Mouse (Mus musculus): ENCODE measurements around the gene Gm12216. TPM values are rescaled to one million over a fixed set of nuclear protein-coding genes. Genes with fewer than 3 reads are reported as not detected.

Gm12216 gene
- total and polyA plus RNA-seq, 2 experiments from 2014 or later = 0.77 TPM; not detected in 1

- Histone ChIP-seq H3K36me3 (ENCODE audit: insufficient read depth) (no peaks in the 10 kb centered on the region), H3K9me3 (ENCODE audit: low read length) (no peaks in the 10 kb centered on the region), H3K4me2 (ENCODE audit: low read depth) (no peak overlapping the region), H3K4me1 (ENCODE audit: insufficient read depth) (no peaks in the 10 kb centered on the region), H3K9ac (no peak overlapping the region), H3K4me3 (ENCODE audit: low read depth, low read length) (no peak overlapping the region), H3K27me3 (ENCODE audit: insufficient read depth, low read length) (no peaks in the 10 kb centered on the region), H3K27ac (ENCODE audit: low read depth, low read length) (no peak overlapping the region)
- peak; percentile 49 for TF ChIP-seq CTCF (IDR thresholded peaks at IDR 0.05; ENCODE audit: low read depth)
- WGBS = 33% methylated on average over 6 of the region's 6 CpGs
- DNase-seq = peak; percentile 33
- ATAC-seq = peak; percentile 50; the same call in 1 of the 2 replicates
These were observed 121.5 kb downstream of the Gm12216 start for GRCm38 (mm10) chr11:53737573-53737946.

DNA sequence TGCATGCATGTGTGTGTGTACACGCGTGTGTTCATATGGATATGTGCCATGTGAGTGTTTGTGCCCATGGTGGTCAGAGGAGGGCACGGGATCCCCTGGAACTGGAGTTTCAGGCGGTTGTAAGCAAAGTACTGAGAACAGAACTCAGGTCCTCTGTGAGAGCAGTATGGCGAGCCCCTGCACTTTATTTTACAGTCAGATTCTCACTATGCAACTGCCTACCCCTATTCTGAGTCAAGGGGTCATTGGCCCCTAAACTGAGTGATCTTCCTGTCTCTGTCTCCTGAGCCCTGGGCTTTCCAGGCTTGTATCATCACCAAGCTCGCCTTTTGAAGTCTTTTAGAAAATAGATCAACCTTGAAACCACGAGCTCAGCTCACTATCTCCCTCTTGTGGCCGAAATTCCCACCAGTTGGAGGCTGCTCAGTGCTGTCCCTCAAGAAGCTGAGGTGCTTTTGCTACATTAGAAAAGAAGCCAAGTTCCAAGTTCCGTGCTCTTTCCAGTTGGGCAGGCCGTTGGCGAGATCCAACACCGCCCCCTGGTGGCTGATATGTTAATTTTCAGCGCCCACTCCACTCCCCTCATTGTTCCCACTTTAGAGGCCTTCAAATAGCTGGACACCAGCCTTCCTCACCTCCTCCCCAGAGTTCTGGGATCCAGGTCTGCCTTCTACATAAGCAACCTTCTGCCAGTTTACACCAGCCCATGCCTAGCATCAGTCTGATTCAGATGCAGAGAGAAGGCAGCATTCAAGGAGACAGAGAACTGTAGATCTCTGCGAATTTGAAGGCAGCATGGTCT, 122.1 kb downstream of the Gm12216 start:
- H3K9ac ChIP-seq = no peak overlapping the region
- H3K36me3 ChIP-seq (ENCODE audit: insufficient read depth) = no peaks in the 10 kb centered on the region
- ATAC-seq (peak; percentile 78), DNase-seq (peak; percentile 80)
- H3K27me3 ChIP-seq (ENCODE audit: insufficient read depth, low read length) = no peaks in the 10 kb centered on the region
- H3K4me1 ChIP-seq (ENCODE audit: insufficient read depth) = no peaks in the 10 kb centered on the region
- H3K4me3 ChIP-seq (ENCODE audit: low read depth, low read length) = no peak overlapping the region
- TF ChIP-seq CTCF (IDR thresholded peaks at IDR 0.05; ENCODE audit: low read depth) = peak; percentile 79
- no peak overlapping the region for H3K4me2 ChIP-seq (ENCODE audit: low read depth)
- H3K27ac ChIP-seq (ENCODE audit: low read depth, low read length) = no peak overlapping the region
- H3K9me3 ChIP-seq (ENCODE audit: low read length) = no peaks in the 10 kb centered on the region
- WGBS = 46% methylated on average over 14 of the region's 14 CpGs

- Histone ChIP-seq H3K4me3 (ENCODE audit: low read depth, low read length) (no peak overlapping the region), H3K4me1 (ENCODE audit: insufficient read depth) (no peaks in the 10 kb centered on the region), H3K36me3 (ENCODE audit: insufficient read depth) (no peaks in the 10 kb centered on the region), H3K27ac (ENCODE audit: low read depth, low read length) (no peak overlapping the region), H3K27me3 (ENCODE audit: insufficient read depth, low read length) (no peaks in the 10 kb centered on the region), H3K9ac (no peak overlapping the region), H3K4me2 (ENCODE audit: low read depth) (peak overlapping the region; percentile 42), H3K9me3 (ENCODE audit: low read length) (no peaks in the 10 kb centered on the region)
- ATAC-seq (peak; percentile 94), DNase-seq (peak; percentile 84)
- 22% methylated on average over 17 of the region's 17 CpGs for WGBS
- peak; percentile 97 for TF ChIP-seq CTCF (IDR thresholded peaks at IDR 0.05; ENCODE audit: low read depth)
These were observed 123.3 kb downstream of the Gm12216 start for GRCm38 (mm10) chr11:53735682-53736245.

DNA sequence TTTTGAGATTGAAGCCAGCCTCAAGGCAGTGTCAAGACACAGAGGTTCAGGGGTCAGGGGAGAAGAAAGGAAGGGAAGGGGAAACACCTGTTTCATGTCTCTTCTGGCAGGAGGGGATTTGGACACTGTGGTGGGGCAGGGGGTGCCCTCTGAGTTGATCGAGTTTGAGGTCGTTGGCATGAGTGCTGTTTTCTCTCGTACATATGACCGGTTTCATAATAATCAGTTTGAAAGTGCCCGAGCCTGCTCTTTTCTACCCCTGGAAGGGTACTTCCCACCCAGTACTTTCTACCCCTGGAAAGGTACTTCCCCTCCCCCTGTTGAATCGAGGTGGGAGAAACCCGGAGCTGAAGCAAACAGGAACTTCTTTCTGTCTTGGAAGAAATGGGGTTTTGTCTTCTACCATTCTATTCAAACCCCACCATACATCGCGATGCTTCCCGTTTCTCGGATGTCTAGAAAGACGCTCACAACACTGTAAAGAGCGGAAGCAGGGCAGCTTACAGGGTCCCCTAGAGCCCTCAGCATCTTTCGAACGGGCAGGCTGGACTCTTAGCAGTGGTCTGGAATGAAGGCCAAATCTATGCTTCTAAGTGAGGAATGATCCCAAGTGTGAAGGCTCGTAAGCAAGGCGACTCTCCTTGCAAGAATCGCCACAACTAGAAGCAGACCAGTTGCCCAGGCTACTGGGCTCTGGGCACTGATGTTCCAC, 123.9 kb downstream of the Gm12216 start:
- H3K4me3 ChIP-seq (ENCODE audit: low read depth, low read length) = no peak overlapping the region
- H3K9ac ChIP-seq = no peak overlapping the region
- no peaks in the 10 kb centered on the region for H3K27me3 ChIP-seq (ENCODE audit: insufficient read depth, low read length)
- no peaks in the 10 kb centered on the region for H3K36me3 ChIP-seq (ENCODE audit: insufficient read depth)
- WGBS = 67% methylated on average over 18 of the region's 18 CpGs
- no peaks in the 10 kb centered on the region for H3K9me3 ChIP-seq (ENCODE audit: low read length)
- H3K4me1 ChIP-seq (ENCODE audit: insufficient read depth) = no peaks in the 10 kb centered on the region
- no peak overlapping the region for H3K27ac ChIP-seq (ENCODE audit: low read depth, low read length)
- no peak for TF ChIP-seq CTCF (IDR thresholded peaks at IDR 0.05; ENCODE audit: low read depth)
- DNase-seq (no peak), ATAC-seq (no peak)
- no peak overlapping the region; the same call in 1 of the 2 replicates for H3K4me2 ChIP-seq (ENCODE audit: low read depth)

DNA sequence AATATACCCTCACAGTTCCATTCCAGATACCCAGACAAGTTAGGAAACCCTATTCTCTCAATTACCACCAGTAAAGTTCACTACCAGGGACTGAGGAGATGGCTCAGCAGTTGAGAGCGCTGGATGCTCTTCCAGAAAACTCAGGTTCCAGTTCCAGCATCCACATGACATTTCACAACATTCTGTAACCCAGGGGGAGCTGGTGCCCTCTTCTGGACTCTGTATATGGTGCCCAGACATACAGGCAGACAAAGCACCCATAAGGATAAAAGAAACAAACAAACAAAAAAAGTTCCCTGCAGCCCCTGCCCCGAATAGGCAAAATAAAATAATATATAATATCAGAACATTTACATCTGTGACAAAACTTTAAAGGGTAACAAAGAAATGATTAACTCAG, 124.6 kb downstream of the Gm12216 start:
- H3K9me3 ChIP-seq (ENCODE audit: low read length) = no peaks in the 10 kb centered on the region
- WGBS = 81% methylated on average over 2 of the region's 2 CpGs
- no peak overlapping the region for H3K4me3 ChIP-seq (ENCODE audit: low read depth, low read length)
- TF ChIP-seq CTCF (IDR thresholded peaks at IDR 0.05; ENCODE audit: low read depth) = no peak
- H3K4me2 ChIP-seq (ENCODE audit: low read depth) = no peak overlapping the region
- no peaks in the 10 kb centered on the region for H3K4me1 ChIP-seq (ENCODE audit: insufficient read depth)
- no peaks in the 10 kb centered on the region for H3K36me3 ChIP-seq (ENCODE audit: insufficient read depth)
- no peak overlapping the region for H3K27ac ChIP-seq (ENCODE audit: low read depth, low read length)
- H3K27me3 ChIP-seq (ENCODE audit: insufficient read depth, low read length) = no peaks in the 10 kb centered on the region
- DNase-seq = no peak
- ATAC-seq = no peak
- no peak overlapping the region for H3K9ac ChIP-seq

DNA sequence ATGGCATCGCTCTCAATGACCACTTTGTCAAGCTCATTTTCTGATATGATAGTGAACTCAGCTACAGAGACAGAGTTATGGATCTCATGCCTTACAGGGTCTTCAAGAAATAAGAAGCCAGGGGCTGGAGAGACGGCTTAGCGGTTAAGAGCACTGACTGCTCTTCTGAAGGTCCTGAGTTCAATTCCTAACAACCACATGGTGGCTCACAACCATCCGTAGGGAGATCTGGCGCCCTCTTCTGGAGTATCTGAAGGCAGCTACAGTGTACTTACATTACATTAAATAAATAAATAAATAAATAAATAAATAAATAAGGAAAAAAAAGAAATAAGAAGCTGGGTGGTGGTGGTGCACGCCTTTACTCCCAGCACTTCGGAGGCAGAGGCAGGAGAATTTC, 125.2 kb downstream of the Gm12216 start:
- Histone ChIP-seq H3K4me2 (ENCODE audit: low read depth) (no peak overlapping the region), H3K27ac (ENCODE audit: low read depth, low read length) (no peak overlapping the region), H3K4me3 (ENCODE audit: low read depth, low read length) (no peak overlapping the region), H3K9me3 (ENCODE audit: low read length) (no peaks in the 10 kb centered on the region), H3K9ac (no peak overlapping the region), H3K36me3 (ENCODE audit: insufficient read depth) (no peaks in the 10 kb centered on the region), H3K27me3 (ENCODE audit: insufficient read depth, low read length) (no peaks in the 10 kb centered on the region), H3K4me1 (ENCODE audit: insufficient read depth) (no peaks in the 10 kb centered on the region)
- ATAC-seq = no peak
- TF ChIP-seq CTCF (IDR thresholded peaks at IDR 0.05; ENCODE audit: low read depth) = peak; percentile 27; the same call in 1 of the 2 replicates
- DNase-seq = no peak
- 89% methylated on average over 7 of the region's 7 CpGs for WGBS

Small RNA genes lying within 50 kb of the gene (microRNA-seq; reads per million reads assigned to microRNA genes)
- 0 reads per million in 2 experiments for gene Mir7671

Other genes starting within 250 kb of the Gm12216 start
- not detected in 2 replicates for gene Il4, start 240.6 kb downstream of the Gm12216 start, total RNA-seq (2014; rRNA removed)
- gene Il4, start 240.6 kb downstream of the Gm12216 start, polyA plus RNA-seq (2015; fragmentation: Nextera tagmentation; extraction: Ambion mirVana) = 2.5 and 3.4 TPM in 2 replicates
- not detected in 2 replicates for gene Il13, start 224.6 kb downstream of the Gm12216 start, total RNA-seq (2014; rRNA removed)
- gene Il13, start 224.6 kb downstream of the Gm12216 start, polyA plus RNA-seq (2015; fragmentation: Nextera tagmentation; extraction: Ambion mirVana) = not detected in 2 replicates
- 7.1 and 9.2 TPM in 2 replicates for gene Rad50, start 151.9 kb downstream of the Gm12216 start, total RNA-seq (2014; rRNA removed)
- 8.6 and 11.8 TPM in 2 replicates for gene Rad50, start 151.9 kb downstream of the Gm12216 start, polyA plus RNA-seq (2015; fragmentation: Nextera tagmentation; extraction: Ambion mirVana)
- gene Il5, start 138.5 kb downstream of the Gm12216 start, total RNA-seq (2014; rRNA removed) = 0.23 and 0.29 TPM in 2 replicates
- gene Il5, start 138.5 kb downstream of the Gm12216 start, polyA plus RNA-seq (2015; fragmentation: Nextera tagmentation; extraction: Ambion mirVana) = 0.10 and 0.18 TPM in 2 replicates
- gene Irf1, start 89.2 kb downstream of the Gm12216 start, total RNA-seq (2014; rRNA removed) = 3.1 and 3.7 TPM in 2 replicates
- 3.2 and 4.0 TPM in 2 replicates for gene Irf1, start 89.2 kb downstream of the Gm12216 start, polyA plus RNA-seq (2015; fragmentation: Nextera tagmentation; extraction: Ambion mirVana)
- gene Gm17334, start 86.1 kb downstream of the Gm12216 start, total RNA-seq (2014; rRNA removed) = 1.5 TPM in 1 of 2 replicates, not detected in the other
- not detected in 2 replicates for gene Gm17334, start 86.1 kb downstream of the Gm12216 start, polyA plus RNA-seq (2015; fragmentation: Nextera tagmentation; extraction: Ambion mirVana)
- 16.0 and 16.2 TPM in 2 replicates for gene Slc22a5, start 32.4 kb upstream of the Gm12216 start, total RNA-seq (2014; rRNA removed)
- 12.9 and 13.4 TPM in 2 replicates for gene Slc22a5, start 32.4 kb upstream of the Gm12216 start, polyA plus RNA-seq (2015; fragmentation: Nextera tagmentation; extraction: Ambion mirVana)
- gene Slc22a21, start 121.1 kb upstream of the Gm12216 start, total RNA-seq (2014; rRNA removed) = 3.3 and 5.1 TPM in 2 replicates
- 2.4 and 4.8 TPM in 2 replicates for gene Slc22a21, start 121.1 kb upstream of the Gm12216 start, polyA plus RNA-seq (2015; fragmentation: Nextera tagmentation; extraction: Ambion mirVana)
- gene Slc22a4, start 168.8 kb upstream of the Gm12216 start, total RNA-seq (2014; rRNA removed) = 3.7 and 4.7 TPM in 2 replicates
- gene Slc22a4, start 168.8 kb upstream of the Gm12216 start, polyA plus RNA-seq (2015; fragmentation: Nextera tagmentation; extraction: Ambion mirVana) = 3.3 and 4.0 TPM in 2 replicates
- 27.6 and 30.9 TPM in 2 replicates for gene Pdlim4, start 209.8 kb upstream of the Gm12216 start, total RNA-seq (2014; rRNA removed)
- gene Pdlim4, start 209.8 kb upstream of the Gm12216 start, polyA plus RNA-seq (2015; fragmentation: Nextera tagmentation; extraction: Ambion mirVana) = 47.9 and 50.7 TPM in 2 replicates
- 6.8 and 9.8 TPM in 2 replicates for gene P4ha2, start 240.8 kb upstream of the Gm12216 start, total RNA-seq (2014; rRNA removed)
- gene P4ha2, start 240.8 kb upstream of the Gm12216 start, polyA plus RNA-seq (2015; fragmentation: Nextera tagmentation; extraction: Ambion mirVana) = 6.0 and 6.1 TPM in 2 replicates

Data from forebrain, postnatal 0 days (tissue).